Mouse (Mus musculus): ENCODE measurements around the gene Hectd2.
A peak's percentile ranks its signal among the peaks of the same experiment; 100 is the strongest.

Gene Hectd2

GRCm38 (mm10) chr19:36554046-36554784, at the start of gene Hectd2:
Hectd2 (plus strand) TSS chr19:36554639.
- peak; percentile 75 to 83 for DNase-seq

- no peak for DNase-seq
These were observed 49.7 kb upstream of the Hectd2 start for GRCm38 (mm10) chr19:36504716-36505115.

- DNase-seq = no peak
These were observed 43.1 kb upstream of the Hectd2 start for GRCm38 (mm10) chr19:36511305-36511704.

GRCm38 (mm10) chr19:36518461-36518860, 36.0 kb upstream of the Hectd2 start:
- DNase-seq = no peak

- DNase-seq = no peak
These were observed 32.9 kb upstream of the Hectd2 start for GRCm38 (mm10) chr19:36521568-36521967.

GRCm38 (mm10) chr19:36522558-36523195, 31.8 kb upstream of the Hectd2 start:
- DNase-seq = no peak

GRCm38 (mm10) chr19:36525071-36525470, 29.4 kb upstream of the Hectd2 start:
- DNase-seq = no peak

GRCm38 (mm10) chr19:36533082-36533481, 21.4 kb upstream of the Hectd2 start:
- DNase-seq = peak; percentile 38 to 57

- peak; percentile 56 to 71 for DNase-seq
These were observed 20.3 kb upstream of the Hectd2 start for GRCm38 (mm10) chr19:36534011-36534765.

- DNase-seq = peak; percentile 33 to 48
These were observed 19.7 kb upstream of the Hectd2 start for GRCm38 (mm10) chr19:36534766-36535140.

- no peak for DNase-seq
These were observed 19.3 kb upstream of the Hectd2 start for GRCm38 (mm10) chr19:36535186-36535585.

- no peak for DNase-seq
These were observed 18.6 kb upstream of the Hectd2 start for GRCm38 (mm10) chr19:36535878-36536277.

- no peak for DNase-seq
These were observed 17.5 kb upstream of the Hectd2 start for GRCm38 (mm10) chr19:36536929-36537328.

GRCm38 (mm10) chr19:36538528-36538927, 15.9 kb upstream of the Hectd2 start:
- DNase-seq = peak; percentile 30 to 46

GRCm38 (mm10) chr19:36539311-36539710, 15.1 kb upstream of the Hectd2 start:
- no peak for DNase-seq

- DNase-seq = no peak
These were observed 14.3 kb upstream of the Hectd2 start for GRCm38 (mm10) chr19:36540012-36540606.

GRCm38 (mm10) chr19:36540776-36541175, 13.7 kb upstream of the Hectd2 start:
- no peak for DNase-seq

GRCm38 (mm10) chr19:36553561-36554045, 836 bp upstream of the Hectd2 start:
- peak in 1 of 2 experiments; percentile 59 for DNase-seq

GRCm38 (mm10) chr19:36554785-36555595, 551 bp downstream of the Hectd2 start:
- DNase-seq = no peak

- no peak for DNase-seq
These were observed 4.9 kb downstream of the Hectd2 start for GRCm38 (mm10) chr19:36559331-36559730.

- peak; percentile 15 to 23 for DNase-seq
These were observed 5.7 kb downstream of the Hectd2 start for GRCm38 (mm10) chr19:36560160-36560559.

- DNase-seq = no peak
These were observed 6.7 kb downstream of the Hectd2 start for GRCm38 (mm10) chr19:36561171-36561570.

Measured in kidney, postnatal 4 days (tissue).